Mouse (Mus musculus): Measurements from ENCODE around the gene Apbb1. TPM values are rescaled to one million over a fixed set of nuclear protein-coding genes. Genes with fewer than 3 reads are reported as not detected.

Apbb1 gene
- polyA plus RNA-seq, 1 experiment from 2014 or later: 360 TPM

DNA sequence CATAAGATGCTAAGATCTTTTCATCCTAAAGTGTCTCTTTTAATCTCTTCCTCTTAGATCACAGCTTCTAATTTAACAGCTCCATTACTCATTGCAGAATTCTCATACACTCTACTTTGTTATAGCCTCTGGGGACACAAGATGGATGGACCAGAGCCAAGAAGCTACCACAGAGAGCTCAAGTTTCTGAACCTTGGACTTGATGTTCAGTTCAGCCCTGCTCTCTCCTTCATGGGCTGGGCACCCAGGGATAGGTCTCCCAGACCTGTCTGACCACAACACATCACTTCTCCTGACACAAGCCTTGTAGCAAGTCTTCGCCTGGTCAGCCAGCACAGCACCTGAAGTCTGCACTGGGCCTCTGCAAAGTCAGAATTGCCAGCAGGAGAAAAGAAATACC lies 32.9 kb upstream of the Apbb1 start:
- peaks cover 83% of the 10 kb centered on the region for H3K36me3 ChIP-seq (ENCODE audit: control insufficient read depth, insufficient read depth, low read length)
- H3K27me3 ChIP-seq (ENCODE audit: control insufficient read depth, insufficient read depth, low read depth, low read length): no peaks in the 10 kb centered on the region
- H3K9me3 ChIP-seq (replicated peaks; ENCODE audit: control insufficient read depth, low read length, poor library complexity, severe bottlenecking): no peaks in the 10 kb centered on the region
- no peak overlapping the region for H3K9ac ChIP-seq (ENCODE audit: low read depth, low read length)
- H3K27ac ChIP-seq (ENCODE audit: low read length): no peak overlapping the region
- H3K4me1 ChIP-seq (ENCODE audit: control insufficient read depth, insufficient read depth, low read length): no peaks in the 10 kb centered on the region
- WGBS: 96% methylated on average over 1 of the region's 1 CpGs
- H3K4me2 ChIP-seq (ENCODE audit: low read length): no peak overlapping the region
- no peak for ATAC-seq
- H3K4me3 ChIP-seq (ENCODE audit: low read depth, low read length): no peak overlapping the region

GRCm38 (mm10) chr7:105611767-105612166 lies 30.3 kb upstream of the Apbb1 start:
- H3K4me1 ChIP-seq (ENCODE audit: control insufficient read depth, insufficient read depth, low read length): no peaks in the 10 kb centered on the region
- WGBS: 97% methylated on average over 1 of the region's 1 CpGs
- H3K4me2 ChIP-seq (ENCODE audit: low read length): no peak overlapping the region

GRCm38 (mm10) chr7:105608467-105608866 lies 27.0 kb upstream of the Apbb1 start:
- no peak for ATAC-seq
- H3K27ac ChIP-seq (ENCODE audit: low read length): no peak overlapping the region
- no peaks in the 10 kb centered on the region for H3K27me3 ChIP-seq (ENCODE audit: control insufficient read depth, insufficient read depth, low read depth, low read length)
- H3K36me3 ChIP-seq (ENCODE audit: control insufficient read depth, insufficient read depth, low read length): peaks cover 37% of the 10 kb centered on the region
- no peaks in the 10 kb centered on the region for H3K4me1 ChIP-seq (ENCODE audit: control insufficient read depth, insufficient read depth, low read length)
- H3K9me3 ChIP-seq (replicated peaks; ENCODE audit: control insufficient read depth, low read length, poor library complexity, severe bottlenecking): no peaks in the 10 kb centered on the region
- H3K9ac ChIP-seq (ENCODE audit: low read depth, low read length): no peak overlapping the region
- 93% methylated on average over 3 of the region's 3 CpGs for WGBS
- H3K4me3 ChIP-seq (ENCODE audit: low read depth, low read length): no peak overlapping the region
- H3K4me2 ChIP-seq (ENCODE audit: low read length): no peak overlapping the region

More at GRCm38 (mm10) chr7:105611767-105612166, 30.3 kb upstream of the Apbb1 start:
- no peak for ATAC-seq
- Histone ChIP-seq H3K27ac (ENCODE audit: low read length) (no peak overlapping the region), H3K4me3 (ENCODE audit: low read depth, low read length) (no peak overlapping the region), H3K9me3 (replicated peaks; ENCODE audit: control insufficient read depth, low read length, poor library complexity, severe bottlenecking) (no peaks in the 10 kb centered on the region), H3K9ac (ENCODE audit: low read depth, low read length) (no peak overlapping the region), H3K36me3 (ENCODE audit: control insufficient read depth, insufficient read depth, low read length) (peaks cover 65% of the 10 kb centered on the region), H3K27me3 (ENCODE audit: control insufficient read depth, insufficient read depth, low read depth, low read length) (no peaks in the 10 kb centered on the region)

DNA sequence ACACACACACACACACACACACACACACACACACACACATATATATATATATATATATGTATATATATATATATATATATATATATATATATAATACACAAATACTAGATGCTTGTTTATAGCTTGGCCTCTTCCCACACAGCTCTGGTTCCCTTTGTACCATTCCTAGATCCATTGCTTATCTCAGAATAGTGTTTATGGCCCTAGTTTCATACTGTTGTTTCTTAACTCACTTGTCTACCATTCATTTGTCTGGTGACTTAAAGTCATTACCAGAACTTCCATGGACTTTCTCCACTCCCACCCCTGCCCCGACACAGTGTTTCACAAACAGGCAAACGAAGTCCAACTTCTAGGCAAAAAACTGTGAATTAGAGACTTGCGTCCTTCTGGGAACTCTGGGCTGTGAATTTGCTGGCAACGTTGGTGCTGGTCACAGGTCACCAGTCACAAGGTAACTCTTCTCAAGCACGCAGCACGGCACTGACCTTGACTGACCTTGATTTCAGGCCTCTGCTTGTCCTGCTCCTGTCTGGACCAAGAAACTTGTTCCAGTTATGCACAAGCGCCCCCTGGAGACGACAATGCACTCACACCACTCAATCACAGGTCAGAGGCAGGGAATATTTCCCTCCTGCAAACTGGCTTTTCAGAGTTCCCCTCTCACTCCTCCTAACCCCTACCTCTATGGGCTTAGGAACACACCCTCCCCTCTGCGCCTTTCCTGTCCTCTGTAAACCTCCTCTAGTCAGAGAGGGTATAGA lies 21.6 kb upstream of the Apbb1 start:
- no peak overlapping the region for H3K4me3 ChIP-seq (ENCODE audit: low read depth, low read length)
- ATAC-seq: peak; percentile 43
- H3K27ac ChIP-seq (ENCODE audit: low read length): no peak overlapping the region
- H3K27me3 ChIP-seq (ENCODE audit: control insufficient read depth, insufficient read depth, low read depth, low read length): no peaks in the 10 kb centered on the region
- no peaks in the 10 kb centered on the region for H3K4me1 ChIP-seq (ENCODE audit: control insufficient read depth, insufficient read depth, low read length)
- no peak overlapping the region for H3K9ac ChIP-seq (ENCODE audit: low read depth, low read length)
- no peaks in the 10 kb centered on the region for H3K9me3 ChIP-seq (replicated peaks; ENCODE audit: control insufficient read depth, low read length, poor library complexity, severe bottlenecking)
- H3K36me3 ChIP-seq (ENCODE audit: control insufficient read depth, insufficient read depth, low read length): no peaks in the 10 kb centered on the region
- 37% methylated on average over 9 of the region's 9 CpGs for WGBS
- H3K4me2 ChIP-seq (ENCODE audit: low read length): no peak overlapping the region

GRCm38 (mm10) chr7:105590097-105590496 lies 8.6 kb upstream of the Apbb1 start:
- Histone ChIP-seq H3K36me3 (ENCODE audit: control insufficient read depth, insufficient read depth, low read length) (no peaks in the 10 kb centered on the region), H3K4me3 (ENCODE audit: low read depth, low read length) (no peak overlapping the region), H3K27ac (ENCODE audit: low read length) (no peak overlapping the region), H3K4me2 (ENCODE audit: low read length) (no peak overlapping the region), H3K9ac (ENCODE audit: low read depth, low read length) (no peak overlapping the region), H3K9me3 (replicated peaks; ENCODE audit: control insufficient read depth, low read length, poor library complexity, severe bottlenecking) (no peaks in the 10 kb centered on the region), H3K27me3 (ENCODE audit: control insufficient read depth, insufficient read depth, low read depth, low read length) (no peaks in the 10 kb centered on the region), H3K4me1 (ENCODE audit: control insufficient read depth, insufficient read depth, low read length) (no peaks in the 10 kb centered on the region)
- 21% methylated on average over 7 of the region's 7 CpGs for WGBS
- no peak for ATAC-seq

GRCm38 (mm10) chr7:105588325-105588912 lies 7.0 kb upstream of the Apbb1 start:
- Histone ChIP-seq H3K4me3 (ENCODE audit: low read depth, low read length) (no peak overlapping the region), H3K9me3 (replicated peaks; ENCODE audit: control insufficient read depth, low read length, poor library complexity, severe bottlenecking) (no peaks in the 10 kb centered on the region), H3K9ac (ENCODE audit: low read depth, low read length) (no peak overlapping the region), H3K4me2 (ENCODE audit: low read length) (no peak overlapping the region), H3K4me1 (ENCODE audit: control insufficient read depth, insufficient read depth, low read length) (no peaks in the 10 kb centered on the region), H3K27me3 (ENCODE audit: control insufficient read depth, insufficient read depth, low read depth, low read length) (no peaks in the 10 kb centered on the region), H3K27ac (ENCODE audit: low read length) (no peak overlapping the region), H3K36me3 (ENCODE audit: control insufficient read depth, insufficient read depth, low read length) (no peaks in the 10 kb centered on the region)
- ATAC-seq: no peak
- WGBS: 74% methylated on average over 9 of the region's 9 CpGs

- Histone ChIP-seq H3K4me3 (ENCODE audit: low read depth, low read length) (peak overlapping the region; percentile 88), H3K4me1 (ENCODE audit: control insufficient read depth, insufficient read depth, low read length) (peaks cover 29% of the 10 kb centered on the region), H3K27me3 (ENCODE audit: control insufficient read depth, insufficient read depth, low read depth, low read length) (no peaks in the 10 kb centered on the region), H3K4me2 (ENCODE audit: low read length) (peak overlapping the region; percentile 82), H3K9me3 (replicated peaks; ENCODE audit: control insufficient read depth, low read length, poor library complexity, severe bottlenecking) (no peaks in the 10 kb centered on the region), H3K9ac (ENCODE audit: low read depth, low read length) (peak overlapping the region; percentile 93), H3K36me3 (ENCODE audit: control insufficient read depth, insufficient read depth, low read length) (no peaks in the 10 kb centered on the region), H3K27ac (ENCODE audit: low read length) (peak overlapping the region; percentile 98)
- ATAC-seq: no peak
- WGBS: 75% methylated on average over 2 of the region's 2 CpGs
Measured at GRCm38 (mm10) chr7:105581959-105582358, 506 bp upstream of the Apbb1 start.

GRCm38 (mm10) chr7:105580627-105581089 lies 795 bp downstream of the Apbb1 start:
- ATAC-seq: peak; percentile 72
- WGBS: 0% methylated on average over 18 of the region's 22 CpGs
- H3K4me3 ChIP-seq (ENCODE audit: low read depth, low read length): peak overlapping the region; percentile 88
- no peaks in the 10 kb centered on the region for H3K27me3 ChIP-seq (ENCODE audit: control insufficient read depth, insufficient read depth, low read depth, low read length)
- H3K36me3 ChIP-seq (ENCODE audit: control insufficient read depth, insufficient read depth, low read length): no peaks in the 10 kb centered on the region
- peak overlapping the region; percentile 98 for H3K27ac ChIP-seq (ENCODE audit: low read length)
- peaks cover 35% of the 10 kb centered on the region for H3K4me1 ChIP-seq (ENCODE audit: control insufficient read depth, insufficient read depth, low read length)
- peak overlapping the region; percentile 93 for H3K9ac ChIP-seq (ENCODE audit: low read depth, low read length)
- no peaks in the 10 kb centered on the region for H3K9me3 ChIP-seq (replicated peaks; ENCODE audit: control insufficient read depth, low read length, poor library complexity, severe bottlenecking)
- H3K4me2 ChIP-seq (ENCODE audit: low read length): peak overlapping the region; percentile 82

DNA sequence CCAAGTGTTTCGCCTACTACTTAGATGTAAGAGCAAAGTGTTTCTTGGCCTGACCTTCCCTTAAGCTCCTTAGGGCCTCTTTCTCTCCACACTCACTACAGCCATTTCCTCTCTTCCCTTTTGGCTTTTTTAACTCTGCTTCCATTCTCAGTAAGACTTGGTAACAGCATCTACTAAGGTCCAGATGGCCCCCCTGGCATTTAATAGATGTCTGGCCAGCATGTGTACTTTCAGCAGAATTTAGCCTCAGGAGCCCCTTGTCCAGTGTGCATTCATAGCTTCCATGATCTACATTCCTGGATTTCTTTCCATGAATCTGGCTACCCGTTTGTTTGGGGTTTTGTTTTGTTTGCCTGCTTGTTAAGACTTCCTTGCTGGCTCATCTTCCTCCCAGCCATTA lies 3.0 kb downstream of the Apbb1 start:
- 79% methylated on average over 2 of the region's 2 CpGs for WGBS
- no peak overlapping the region for H3K4me2 ChIP-seq (ENCODE audit: low read length)
- H3K36me3 ChIP-seq (ENCODE audit: control insufficient read depth, insufficient read depth, low read length): peaks cover 10% of the 10 kb centered on the region; the same call in 1 of the 2 replicates
- no peak overlapping the region for H3K27ac ChIP-seq (ENCODE audit: low read length)
- H3K4me1 ChIP-seq (ENCODE audit: control insufficient read depth, insufficient read depth, low read length): peaks cover 42% of the 10 kb centered on the region
- H3K9me3 ChIP-seq (replicated peaks; ENCODE audit: control insufficient read depth, low read length, poor library complexity, severe bottlenecking): no peaks in the 10 kb centered on the region
- no peaks in the 10 kb centered on the region for H3K27me3 ChIP-seq (ENCODE audit: control insufficient read depth, insufficient read depth, low read depth, low read length)
- ATAC-seq: no peak
- no peak overlapping the region for H3K4me3 ChIP-seq (ENCODE audit: low read depth, low read length)
- no peak overlapping the region for H3K9ac ChIP-seq (ENCODE audit: low read depth, low read length)
